Mouse (Mus musculus) kidney, embryonic 16.5 days (tissue): ENCODE measurements at regions not wholly inside any gene's neighbourhood (a gene's known extent, or its start where the extent isn't known, plus 50 kb on each side); places are given as distances from the start of the nearest gene placed in this dataset.

Experiments
- ATAC-seq: fragments of 200-750 bp; cut with Nextera tagmentation; 2 replicates; pipeline ENCODE4 v1.8.0; 2017; ENCODE audit warnings: moderate TSS enrichment; ENCODE audit not compliant: low FRiP score, low TSS enrichment
- H3K27ac ChIP-seq: fragments of 300-500 bp; sonication (generic); 2 replicates; pipeline ENCODE4 v1.5.1; 2014; ENCODE audit warnings: low read length
- H3K27me3 ChIP-seq: fragments of 300-500 bp; sonication (generic); 2 replicates; pipeline ENCODE4 v1.6.1; 2014; ENCODE audit warnings: low read length, control low read depth, mixed read lengths; ENCODE audit not compliant: insufficient read depth
- H3K36me3 ChIP-seq: fragments of 300-500 bp; sonication (generic); 2 replicates; pipeline ENCODE4 v1.6.1; 2014; ENCODE audit warnings: low read length, control low read depth, mixed read lengths; ENCODE audit not compliant: insufficient read depth
- H3K4me1 ChIP-seq: fragments of 300-500 bp; sonication (generic); 2 replicates; pipeline ENCODE4 v1.6.1; 2014; ENCODE audit warnings: low read length, control low read depth, mixed read lengths; ENCODE audit not compliant: insufficient read depth
- H3K4me2 ChIP-seq: fragments of 300-500 bp; sonication (generic); replicated peaks from 2 replicates; pipeline ENCODE4 v1.6.1; 2014; ENCODE audit warnings: low read depth, low read length
- H3K4me3 ChIP-seq: fragments of 300-500 bp; sonication (generic); 2 replicates; pipeline ENCODE4 v1.5.1; 2014; ENCODE audit warnings: mild to moderate bottlenecking, low read length
- H3K9ac ChIP-seq: fragments of 300-500 bp; sonication (generic); replicated peaks from 2 replicates; pipeline ENCODE4 v1.6.1; 2014; ENCODE audit warnings: low read length
- H3K9me3 ChIP-seq: fragments of 300-500 bp; sonication (generic); 2 replicates; pipeline ENCODE4 v1.6.1; 2016; ENCODE audit warnings: low read length, control low read depth
- WGBS: fragments of 180-500 bp; shearing (Covaris S2); extraction: QIAGEN DNeasy Blood & Tissue Kit; methylation state at CpG from one replicate; pipeline ENCODE4 v1.1.7; 2014; 5-methylcytosine and 5-hydroxymethylcytosine counted together

DNA sequence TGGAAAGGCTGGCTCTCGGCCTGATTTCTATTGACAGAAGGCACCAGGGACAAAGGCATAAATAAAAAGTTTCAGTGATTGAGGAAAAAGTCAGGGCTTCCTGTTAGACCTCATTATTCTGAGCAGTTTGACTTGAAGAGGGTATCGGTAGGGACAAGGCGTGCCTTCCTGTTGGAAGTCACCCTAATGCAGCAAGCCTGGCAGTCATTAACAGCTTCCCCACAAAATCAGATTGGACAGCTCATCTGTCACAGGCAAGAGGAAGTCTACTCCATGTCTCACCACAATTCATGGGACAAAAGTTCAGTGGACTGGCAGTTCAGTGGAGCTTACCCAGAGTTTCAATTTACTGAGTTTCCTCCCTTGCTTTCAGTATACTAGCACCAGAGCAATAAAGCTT is 715.5 kb downstream of the Fam181b start:
- Histone ChIP-seq H3K4me2 (no peak overlapping the region), H3K4me3 (no peak overlapping the region), H3K9me3 (no peaks in the 10 kb centered on the region), H3K27ac (no peak overlapping the region), H3K9ac (no peak overlapping the region), H3K36me3 (no peaks in the 10 kb centered on the region), H3K27me3 (no peaks in the 10 kb centered on the region), H3K4me1 (no peaks in the 10 kb centered on the region)
- 42% methylated on average over 3 of the region's 3 CpGs for WGBS
- ATAC-seq = peak; percentile 46; the same call in 1 of the 2 replicates

DNA sequence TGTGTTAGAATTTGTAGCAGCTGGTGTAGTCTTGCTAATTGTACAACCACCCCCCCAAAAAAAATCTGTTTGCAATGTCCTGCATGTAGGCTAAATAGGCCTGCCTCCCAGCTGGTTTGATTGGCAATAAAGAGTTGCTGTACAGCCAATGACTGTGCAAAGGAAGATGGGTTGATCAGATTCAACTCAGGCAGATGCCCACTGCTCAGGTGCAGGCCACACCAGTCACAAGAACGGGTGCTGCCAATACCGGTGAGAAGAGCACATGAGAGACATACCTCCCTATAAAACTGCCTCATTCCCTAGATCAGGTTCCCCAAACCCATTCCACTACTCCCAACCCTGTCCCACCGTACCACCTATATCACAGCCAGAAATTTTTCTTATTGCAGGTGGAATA is 756.0 kb downstream of the Fam181b start:
- no peaks in the 10 kb centered on the region for H3K4me1 ChIP-seq
- no peak overlapping the region for H3K4me2 ChIP-seq
- no peak overlapping the region for H3K9ac ChIP-seq
- H3K9me3 ChIP-seq = no peaks in the 10 kb centered on the region
- no peaks in the 10 kb centered on the region for H3K27me3 ChIP-seq
- ATAC-seq = no peak
- H3K4me3 ChIP-seq = no peak overlapping the region
- WGBS = 90% methylated on average over 3 of the region's 3 CpGs
- no peak overlapping the region for H3K27ac ChIP-seq
- no peaks in the 10 kb centered on the region for H3K36me3 ChIP-seq

DNA sequence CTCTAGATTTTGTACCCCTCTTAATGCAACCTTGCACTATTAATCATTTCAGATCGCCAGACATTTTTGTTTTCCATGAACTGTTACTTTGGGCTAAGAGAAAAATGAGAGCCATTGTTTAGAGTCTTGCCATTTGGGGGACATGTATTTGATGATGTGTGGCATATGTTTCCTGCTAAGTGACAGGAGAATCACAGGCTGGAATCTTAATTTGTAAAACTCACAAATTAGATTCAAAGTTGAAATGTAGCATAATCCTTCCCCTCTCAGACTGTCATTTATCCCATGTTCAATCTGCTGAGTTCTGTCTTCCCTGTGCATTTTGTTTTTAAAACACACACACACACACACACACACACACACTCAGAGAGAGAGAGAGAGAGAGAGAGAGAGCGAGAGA is 756.5 kb downstream of the Fam181b start:
- H3K27me3 ChIP-seq = no peaks in the 10 kb centered on the region
- 76% methylated on average over 2 of the region's 2 CpGs for WGBS
- ATAC-seq = no peak

DNA sequence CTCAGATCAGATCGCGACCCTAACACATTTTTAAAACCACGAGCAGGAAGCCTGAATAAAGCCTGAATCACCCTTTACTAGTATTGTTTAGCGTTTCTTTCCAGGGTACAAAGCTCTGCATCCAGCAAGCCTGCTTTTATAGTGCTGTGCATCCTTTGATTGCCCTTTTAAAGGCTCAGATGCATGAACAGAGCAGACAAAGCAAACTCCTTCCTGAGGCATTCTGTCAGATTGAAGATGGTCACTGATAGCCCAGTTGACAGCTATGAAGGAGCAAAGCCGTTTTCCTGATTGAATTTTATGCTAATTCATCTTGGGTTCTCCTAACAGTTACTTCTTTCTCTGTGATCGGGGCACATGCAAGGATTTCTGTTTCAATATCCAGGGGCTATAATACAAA is 775.4 kb downstream of the Fam181b start:
- WGBS = 76% methylated on average over 6 of the region's 6 CpGs
- H3K4me3 ChIP-seq = no peak overlapping the region
- H3K36me3 ChIP-seq = no peaks in the 10 kb centered on the region
- no peaks in the 10 kb centered on the region for H3K27me3 ChIP-seq
- no peak overlapping the region for H3K27ac ChIP-seq
- no peak overlapping the region for H3K9ac ChIP-seq
- no peak for ATAC-seq
- no peaks in the 10 kb centered on the region for H3K4me1 ChIP-seq
- H3K4me2 ChIP-seq = no peak overlapping the region
- H3K9me3 ChIP-seq = no peaks in the 10 kb centered on the region

More for the DNA sequence above, 756.5 kb downstream of the Fam181b start:
- no peak overlapping the region for H3K4me3 ChIP-seq
- H3K9me3 ChIP-seq = no peaks in the 10 kb centered on the region
- H3K36me3 ChIP-seq = no peaks in the 10 kb centered on the region
- no peak overlapping the region for H3K4me2 ChIP-seq
- no peak overlapping the region for H3K9ac ChIP-seq
- no peak overlapping the region for H3K27ac ChIP-seq
- no peaks in the 10 kb centered on the region for H3K4me1 ChIP-seq

DNA sequence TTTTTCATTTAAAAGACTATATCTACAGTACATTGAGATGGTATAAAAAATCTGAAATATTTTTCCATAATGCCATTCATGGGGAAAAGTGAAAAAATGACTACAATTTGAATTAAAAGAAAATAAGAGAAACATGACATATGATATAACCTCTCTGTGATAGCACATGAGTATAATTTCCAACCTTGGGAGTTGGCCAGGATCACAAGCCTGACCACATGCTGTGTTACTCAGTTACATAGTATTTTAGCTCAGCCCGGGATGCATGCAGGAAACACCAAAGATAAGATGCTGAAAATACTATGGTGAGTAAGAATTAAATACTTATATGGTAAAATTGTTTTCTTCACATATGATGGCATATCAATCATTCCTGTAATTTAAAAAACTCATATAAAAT is 814.0 kb downstream of the Fam181b start:
- no peaks in the 10 kb centered on the region for H3K36me3 ChIP-seq
- no peak overlapping the region for H3K4me2 ChIP-seq
- WGBS = 74% methylated on average over 1 of the region's 1 CpGs
- H3K27me3 ChIP-seq = no peaks in the 10 kb centered on the region
- H3K4me1 ChIP-seq = no peaks in the 10 kb centered on the region
- no peak for ATAC-seq
- no peak overlapping the region for H3K4me3 ChIP-seq
- no peak overlapping the region for H3K9ac ChIP-seq
- H3K27ac ChIP-seq = no peak overlapping the region
- no peaks in the 10 kb centered on the region for H3K9me3 ChIP-seq

DNA sequence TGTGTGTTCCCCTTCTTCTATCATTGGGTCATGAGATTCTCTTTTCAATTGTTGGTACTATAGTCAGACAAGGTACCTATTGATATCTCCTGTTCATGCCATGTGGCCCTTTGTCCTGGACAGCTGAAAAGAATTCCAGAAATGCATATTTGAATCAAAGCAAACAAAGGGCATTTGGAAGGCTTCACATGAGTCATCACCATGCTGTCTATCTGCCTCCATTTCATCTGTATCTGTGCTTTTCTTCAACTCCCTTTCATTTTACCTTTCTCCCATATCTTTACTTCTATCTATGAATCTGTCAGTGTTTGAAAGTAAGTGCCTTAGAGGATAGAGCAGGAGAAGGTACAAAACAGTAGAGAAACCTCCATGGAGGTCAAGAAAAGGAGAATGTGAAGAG is 817.3 kb downstream of the Fam181b start:
- no peak for ATAC-seq
- no peak overlapping the region for H3K4me2 ChIP-seq
- H3K4me1 ChIP-seq = no peaks in the 10 kb centered on the region
- no peak overlapping the region for H3K27ac ChIP-seq
- H3K9ac ChIP-seq = no peak overlapping the region
- H3K9me3 ChIP-seq = no peaks in the 10 kb centered on the region
- H3K4me3 ChIP-seq = no peak overlapping the region
- no peaks in the 10 kb centered on the region for H3K36me3 ChIP-seq
- H3K27me3 ChIP-seq = no peaks in the 10 kb centered on the region

DNA sequence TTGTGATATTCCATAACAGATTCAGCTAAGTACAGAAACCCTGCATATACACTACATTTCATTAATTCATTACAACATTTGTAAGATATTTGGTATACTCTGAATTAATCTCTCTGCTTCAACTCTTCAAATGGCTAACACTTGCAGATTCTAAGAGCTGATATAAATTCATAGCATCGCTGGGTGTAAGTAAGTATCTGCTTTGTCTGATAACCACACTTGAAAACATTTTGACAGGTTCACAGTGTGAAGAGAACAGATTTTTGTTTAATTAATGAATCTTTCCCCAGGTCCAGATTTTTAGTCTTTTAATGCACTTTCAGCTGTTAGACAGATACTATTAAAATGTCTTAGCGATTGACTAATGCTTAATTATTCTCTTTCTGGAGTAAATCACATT is 823.1 kb downstream of the Fam181b start:
- Histone ChIP-seq H3K4me2 (no peak overlapping the region), H3K4me1 (no peaks in the 10 kb centered on the region), H3K36me3 (no peaks in the 10 kb centered on the region), H3K27ac (no peak overlapping the region), H3K4me3 (no peak overlapping the region), H3K9me3 (no peaks in the 10 kb centered on the region), H3K9ac (no peak overlapping the region), H3K27me3 (no peaks in the 10 kb centered on the region)
- WGBS = 58% methylated on average over 2 of the region's 2 CpGs
- no peak for ATAC-seq

DNA sequence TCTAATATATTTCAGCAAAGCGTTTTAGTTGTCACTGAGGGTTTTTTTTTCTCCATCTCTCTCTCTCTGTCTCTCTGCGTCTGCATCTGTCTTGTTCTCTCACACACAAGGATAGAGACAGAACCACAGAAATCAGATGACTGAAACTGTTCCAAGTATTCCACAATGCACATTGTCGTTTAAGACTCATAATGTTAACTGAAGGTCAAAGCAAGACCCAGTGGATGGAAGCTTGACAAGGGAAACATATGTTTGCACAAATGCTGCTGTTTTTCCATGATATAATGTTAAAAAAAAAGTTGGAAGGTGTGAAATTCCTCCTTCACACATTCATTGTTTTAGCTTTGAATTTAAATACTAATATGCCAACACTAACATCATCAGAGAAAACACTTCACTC is 857.3 kb downstream of the Fam181b start:
- no peaks in the 10 kb centered on the region for H3K36me3 ChIP-seq
- H3K4me3 ChIP-seq = no peak overlapping the region
- no peak overlapping the region for H3K4me2 ChIP-seq
- no peak overlapping the region for H3K9ac ChIP-seq
- no peak overlapping the region for H3K27ac ChIP-seq
- 73% methylated on average over 3 of the region's 3 CpGs for WGBS
- H3K27me3 ChIP-seq = no peaks in the 10 kb centered on the region
- no peaks in the 10 kb centered on the region for H3K9me3 ChIP-seq
- no peaks in the 10 kb centered on the region for H3K4me1 ChIP-seq
- ATAC-seq = no peak

DNA sequence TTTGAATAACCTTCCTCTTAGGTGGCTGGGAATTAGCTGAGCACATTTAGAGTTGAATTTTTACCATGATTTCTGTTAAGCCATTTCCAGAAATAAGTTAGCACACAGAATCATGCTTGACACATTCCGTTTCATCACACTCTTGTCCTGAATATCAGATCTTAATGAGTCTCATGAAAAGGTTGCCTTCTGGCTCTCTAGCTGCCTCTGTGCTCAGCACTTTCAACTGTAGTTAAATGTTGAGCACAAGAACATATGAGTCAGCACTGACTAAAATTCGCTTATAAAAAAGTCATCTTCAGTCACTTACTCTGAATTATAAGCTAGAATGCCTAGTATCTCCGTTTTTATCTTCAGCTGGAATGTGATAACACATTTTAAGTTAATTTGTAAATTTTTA is 902.4 kb downstream of the Fam181b start:
- no peaks in the 10 kb centered on the region for H3K36me3 ChIP-seq
- no peak overlapping the region for H3K9ac ChIP-seq
- no peak overlapping the region for H3K27ac ChIP-seq
- ATAC-seq = no peak
- H3K4me1 ChIP-seq = no peaks in the 10 kb centered on the region
- no peaks in the 10 kb centered on the region for H3K27me3 ChIP-seq
- WGBS = 69% methylated on average over 3 of the region's 3 CpGs
- no peak overlapping the region for H3K4me2 ChIP-seq
- no peak overlapping the region for H3K4me3 ChIP-seq
- H3K9me3 ChIP-seq = no peaks in the 10 kb centered on the region

DNA sequence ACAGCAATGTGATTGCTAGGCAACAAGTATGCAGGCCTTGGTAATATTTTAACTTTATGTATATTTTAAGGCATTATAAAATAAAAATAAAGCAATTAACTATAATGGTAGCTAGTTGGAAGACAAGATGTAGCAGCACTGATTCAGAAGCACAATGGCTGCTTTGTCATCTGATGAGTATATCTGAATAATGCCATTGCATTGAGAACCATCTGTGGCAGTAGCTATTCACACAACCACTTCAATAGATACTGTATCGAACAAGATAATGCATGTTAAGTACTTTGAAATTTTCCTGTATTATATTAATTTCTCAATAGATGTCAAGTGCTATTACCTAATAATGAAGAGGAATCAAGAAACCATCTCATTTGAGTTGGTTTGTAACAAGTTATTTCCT is 923.1 kb downstream of the Fam181b start:
- ATAC-seq = no peak
- no peaks in the 10 kb centered on the region for H3K27me3 ChIP-seq

More for the DNA sequence above, 923.1 kb downstream of the Fam181b start:
- H3K36me3 ChIP-seq = no peaks in the 10 kb centered on the region
- no peak overlapping the region for H3K4me2 ChIP-seq
- no peak overlapping the region for H3K9ac ChIP-seq
- H3K4me3 ChIP-seq = no peak overlapping the region
- no peak overlapping the region for H3K27ac ChIP-seq
- H3K9me3 ChIP-seq = no peaks in the 10 kb centered on the region
- WGBS = 88% methylated on average over 1 of the region's 1 CpGs
- no peaks in the 10 kb centered on the region for H3K4me1 ChIP-seq
